Mouse (Mus musculus) CH12.LX (cell line): ENCODE results near the gene Trem3. TPM values are rescaled to one million over a fixed set of nuclear protein-coding genes. Genes with fewer than 3 reads are reported as not detected.

Experiments
- DNase-seq: peaks from one replicate; pipeline ENCODE4 v3.0.0-alpha.2; 2013; ENCODE audit errors: extremely low read depth
- H3K27ac ChIP-seq: 2 replicates; pipeline ENCODE4 v1.5.1; 2012; ENCODE audit warnings: low read depth, mild to moderate bottlenecking, control low read depth, moderate library complexity; ENCODE audit not compliant: insufficient read depth
- H3K27me3 ChIP-seq: replicated peaks from 2 replicates; pipeline ENCODE3; 2012; ENCODE audit warnings: inconsistent platforms
- H3K36me3 ChIP-seq, 2 experiments: replicated peaks in 1 of 2; 2 replicates each; pipeline versions ENCODE3 to v1.6.1; 2012; ENCODE audit warnings: inconsistent platforms in 1 of 2, low read length in 1 of 2, mild to moderate bottlenecking in 1 of 2, mixed read lengths in 1 of 2, moderate library complexity in 1 of 2; ENCODE audit not compliant: control insufficient read depth in 1 of 2, insufficient read depth in 1 of 2
- H3K4me1 ChIP-seq, 2 experiments: 2 replicates each; pipeline ENCODE4 v1.6.1; 2012; ENCODE audit warnings: inconsistent platforms in 1 of 2, moderate library complexity in 1 of 2; ENCODE audit not compliant: insufficient read depth in 2 of 2, control insufficient read depth in 1 of 2
- H3K4me2 ChIP-seq: 2 replicates; pipeline ENCODE4 v1.6.1; 2012; ENCODE audit warnings: low read depth, mild to moderate bottlenecking, control low read depth; ENCODE audit not compliant: poor library complexity, insufficient read depth, severe bottlenecking
- H3K4me3 ChIP-seq, 3 experiments: fragments of 150-350 bp in 1 of 3; sonication (generic) in 1 of 3; replicated peaks in 1 of 3; 2 replicates each; pipeline versions ENCODE3 to v1.5.1; 2011 to 2012; ENCODE audit warnings: low read depth in 2 of 3, low read length in 2 of 3, mild to moderate bottlenecking in 2 of 3, moderate library complexity in 2 of 3, control low read depth in 1 of 3, improper control_type of control experiment in 1 of 3, inconsistent platforms in 1 of 3, mixed read lengths in 1 of 3; ENCODE audit not compliant: poor library complexity in 1 of 3
- H3K79me2 ChIP-seq: replicated peaks from 2 replicates; pipeline ENCODE4 v1.6.1; 2012; ENCODE audit warnings: mild to moderate bottlenecking, moderate library complexity; ENCODE audit not compliant: control insufficient read depth, poor library complexity, insufficient read depth, severe bottlenecking; ENCODE audit errors: extremely low read depth
- H3K9ac ChIP-seq: 2 replicates; pipeline ENCODE4 v1.6.1; 2012; ENCODE audit warnings: low read depth, mild to moderate bottlenecking, control low read depth, moderate library complexity; ENCODE audit not compliant: insufficient read depth
- H3K9me3 ChIP-seq: replicated peaks from 2 replicates; pipeline ENCODE3; 2012; ENCODE audit warnings: low read length, inconsistent platforms, mixed read lengths
- CTCF ChIP-seq, 2 experiments: IDR thresholded peaks in 1 of 2; conservative IDR thresholded peaks in 1 of 2; 2 replicates each; pipeline ENCODE4 v1.5.1; 2011 to 2012; ENCODE audit warnings: low read depth in 2 of 2, low read length in 2 of 2, improper control_type of control experiment in 1 of 2, inconsistent platforms in 1 of 2, mild to moderate bottlenecking in 1 of 2, moderate library complexity in 1 of 2
- E2F4 ChIP-seq: IDR thresholded peaks from 2 replicates; pipeline ENCODE4 v1.6.1; 2011; ENCODE audit warnings: low read depth, low read length, improper control_type of control experiment; ENCODE audit not compliant: insufficient replicate concordance
- EP300 ChIP-seq: IDR thresholded peaks from 2 replicates; pipeline ENCODE4 v1.6.1; 2011; ENCODE audit warnings: low read length, improper control_type of control experiment
- ETS1 ChIP-seq: conservative IDR thresholded peaks from 2 replicates; pipeline ENCODE4 v1.6.1; 2012; ENCODE audit warnings: low read depth, mild to moderate bottlenecking, inconsistent platforms, low read length, improper control_type of control experiment, moderate library complexity
- GABPA ChIP-seq: IDR thresholded peaks from 2 replicates; pipeline ENCODE4 v1.6.1; 2012; ENCODE audit warnings: low read depth, low read length, improper control_type of control experiment, inconsistent platforms; ENCODE audit not compliant: insufficient replicate concordance
- IRF4 ChIP-seq: IDR thresholded peaks from 2 replicates; pipeline ENCODE4 v1.6.1; 2014; ENCODE audit warnings: low read depth, mild to moderate bottlenecking, inconsistent platforms, low read length, improper control_type of control experiment
- JUND ChIP-seq: conservative IDR thresholded peaks from 2 replicates; pipeline ENCODE4 v1.6.1; 2011; ENCODE audit warnings: low read depth, low read length, improper control_type of control experiment
- KAT2A ChIP-seq: IDR thresholded peaks from 2 replicates; pipeline ENCODE4 v1.6.1; 2012; ENCODE audit warnings: low read length, improper control_type of control experiment, inconsistent platforms; ENCODE audit not compliant: insufficient replicate concordance
- MEF2A ChIP-seq: IDR thresholded peaks from 2 replicates; pipeline ENCODE4 v1.6.1; 2014; ENCODE audit warnings: low read depth, mild to moderate bottlenecking, inconsistent platforms, low read length, improper control_type of control experiment, borderline replicate concordance
- NELFE ChIP-seq: IDR thresholded peaks from 2 replicates; pipeline ENCODE4 v1.6.1; 2011; ENCODE audit warnings: low read depth, low read length, improper control_type of control experiment
- POLR2A ChIP-seq: IDR thresholded peaks from 2 replicates; pipeline ENCODE4 v1.6.1; 2011; ENCODE audit warnings: low read depth, mild to moderate bottlenecking, improper control_type of control experiment, low read length
- RAD21 ChIP-seq: IDR thresholded peaks from 2 replicates; pipeline ENCODE4 v1.6.1; 2011; ENCODE audit warnings: low read depth, mild to moderate bottlenecking, low read length, improper control_type of control experiment, moderate library complexity
- TBP ChIP-seq: conservative IDR thresholded peaks from 2 replicates; pipeline ENCODE4 v1.6.1; 2011; ENCODE audit warnings: low read depth, low read length, improper control_type of control experiment
- USF1 ChIP-seq: IDR thresholded peaks from 2 replicates; pipeline ENCODE4 v1.6.1; 2014; ENCODE audit warnings: low read depth, mild to moderate bottlenecking, inconsistent platforms, low read length, improper control_type of control experiment
- ZC3H11A ChIP-seq: IDR thresholded peaks from 2 replicates; pipeline ENCODE4 v1.6.1; 2012; ENCODE audit warnings: low read depth, mild to moderate bottlenecking, inconsistent platforms, low read length, improper control_type of control experiment
- ZMIZ1 ChIP-seq: IDR thresholded peaks from 2 replicates; pipeline ENCODE4 v1.6.1; 2012; ENCODE audit warnings: low read depth, mild to moderate bottlenecking, inconsistent platforms, low read length, improper control_type of control experiment
- ZNF384 ChIP-seq: IDR thresholded peaks from 2 replicates; pipeline ENCODE4 v1.6.1; 2012; ENCODE audit warnings: low read depth, low read length, improper control_type of control experiment, inconsistent platforms
- dilution Hi-C: fragments of 300-500 bp; cut with MboI; formaldehyde crosslinking; loops from 2 replicates; pipeline ENCODE4 v1.14.3; 2020; ENCODE audit warnings: low sequenced_read_pairs; ENCODE audit not compliant: extremely low pct_unique_long_range_greater_than_20kb, extremely low pct_ligation_motif_present
- in situ Hi-C: fragments of 300-500 bp; cut with MboI; formaldehyde crosslinking; loops from 3 replicates; pipeline ENCODE4 v1.14.3; 2019; ENCODE audit warnings: low sequenced_read_pairs, low pct_ligation_motif_present, low pct_unique_long_range_greater_than_20kb, mixed read lengths
- polyA plus RNA-seq: library from polyadenylated mRNA; unstranded; fragments of >175 nt; gene quantifications from 2 replicates; pipeline ENCODE4 v1.2.1, GENCODE M21; 2012; ENCODE audit warnings: low read depth; ENCODE audit not compliant: insufficient read length
- total RNA-seq, 2 experiments: library from RNA; depleted of rRNA; stranded (reverse); fragments of 300-350 nt in 1 of 2; fragments of >200 nt in 1 of 2; gene quantifications; 2 replicates each; pipeline ENCODE4 v1.2.3; 2012 to 2014

Trem3 gene
- total and polyA plus RNA-seq, 3 experiments, result not detected

- in situ Hi-C loops, result no loop called here
- H3K36me3 ChIP-seq, result no peaks in the 10 kb centered on the region
- no peak overlapping the region for H3K27ac ChIP-seq
- H3K9ac ChIP-seq, result no peak overlapping the region
- no peaks in the 10 kb centered on the region for H3K79me2 ChIP-seq
- H3K4me1 ChIP-seq, result peaks cover 9 to 31% of the 10 kb centered on the region in 2 experiments; a peak in 2 of 4 replicates
- dilution Hi-C loops, result no loop called here
- no peak for DNase-seq
- TF ChIP-seq EP300, result no peak
- TF ChIP-seq POLR2A, result no peak
- no peak for TF ChIP-seq TBP
- no peak for TF ChIP-seq ETS1
- no peak for TF ChIP-seq NELFE
- TF ChIP-seq ZNF384, result no peak
- no peak for TF ChIP-seq USF1
- H3K9me3 ChIP-seq, result no peaks in the 10 kb centered on the region
- no peak overlapping the region for H3K4me3 ChIP-seq
- no peak overlapping the region for H3K4me2 ChIP-seq
- H3K27me3 ChIP-seq, result no peaks in the 10 kb centered on the region
These were observed 20.7 kb downstream of the Trem3 start for GRCm38 (mm10) chr17:48268276-48268675.

DNA sequence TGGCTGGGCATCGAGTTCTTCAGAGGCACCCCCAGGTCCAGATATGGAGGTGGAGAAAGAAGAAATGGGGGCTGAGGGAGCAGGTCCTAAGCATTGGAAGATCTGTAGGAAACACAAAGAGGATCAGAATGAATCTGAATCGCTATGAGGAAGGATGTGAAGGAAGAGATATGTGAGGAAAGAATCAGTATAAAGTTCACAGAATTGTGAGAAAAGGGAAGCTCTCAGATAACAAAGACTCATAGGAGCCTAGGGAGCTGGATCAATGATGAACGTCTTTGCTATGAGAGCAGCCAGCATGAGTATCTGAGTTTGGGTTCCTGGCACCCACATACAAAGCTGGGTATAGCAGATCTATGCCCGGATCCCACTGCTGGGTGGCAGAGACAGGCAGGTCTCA, 22.3 kb downstream of the Trem3 start:
- H3K9me3 ChIP-seq, result no peaks in the 10 kb centered on the region
- DNase-seq, result no peak
- H3K27me3 ChIP-seq, result no peaks in the 10 kb centered on the region
- H3K36me3 ChIP-seq, result no peaks in the 10 kb centered on the region
- TF ChIP-seq RAD21 (no peak), ZC3H11A (no peak), TBP (no peak), GABPA (no peak), MEF2A (no peak), ETS1 (no peak), CTCF (conservative IDR thresholded peaks at IDR 0.05 in 1 of 2, IDR thresholded peaks at IDR 0.05 in 1 of 2; ENCODE audit: low read depth in 2 of 2, low read length in 2 of 2) (no peak), JUND (no peak), IRF4 (no peak), E2F4 (no peak), KAT2A (no peak), ZMIZ1 (no peak)
- no peak overlapping the region for H3K9ac ChIP-seq
- dilution Hi-C loops (no loop called here), in situ Hi-C loops (no loop called here)
- no peak overlapping the region for H3K4me2 ChIP-seq
- no peak overlapping the region for H3K27ac ChIP-seq
- H3K4me3 ChIP-seq, result no peak overlapping the region
- no peaks in the 10 kb centered on the region for H3K79me2 ChIP-seq
- H3K4me1 ChIP-seq, result peaks cover 0 to 26% of the 10 kb centered on the region in 2 experiments; a peak in 2 of 4 replicates
